ENCODE assay signal across 9 mouse cellular contexts in genomic region chr11:68974059-68974450, GRCm38 (mm10). TPM values are rescaled to one million over a fixed set of nuclear protein-coding genes. Genes with fewer than 3 reads are reported as not detected.
A peak's percentile ranks its signal among the peaks of the same experiment; 100 is the strongest.
DNase-seq lines count a peak whose midpoint lies in the region; ATAC-seq and TF ChIP-seq lines count a peak whose summit lies in the region.
"Had no signal": no experiment of that assay in that cellular context is flagged by ENCODE, and none has a peak within 500 bp of the region (broad histone marks: within the 10 kb centered on the region; RNA-seq: fewer than 3 reads in every experiment).

No protein-coding gene starts in this region.

- no peaks in the 10 kb centered on the region for H3K9me3 ChIP-seq in kidney, embryonic 14.5 days (ENCODE audit: control insufficient read depth, low read length)
- no peaks in the 10 kb centered on the region for H3K9me3 ChIP-seq in hindbrain, embryonic 13.5 days
- no peaks in the 10 kb centered on the region for H3K9me3 ChIP-seq in midbrain, embryonic 13.5 days

- no peak for ATAC-seq in kidney, embryonic 14.5 days (ENCODE audit: low FRiP score, low TSS enrichment)
- no peak for ATAC-seq in hindbrain, embryonic 13.5 days (ENCODE audit: low FRiP score)
- ATAC-seq in midbrain, embryonic 13.5 days = no peak

- H3K4me3 ChIP-seq in kidney, embryonic 14.5 days (ENCODE audit: low read length) = peak overlapping the region; percentile 48
- H3K4me3 ChIP-seq in bone marrow macrophage, adult 2 months (ENCODE audit: insufficient read depth, low read length) = peak overlapping the region; percentile 60
- peak overlapping the region; percentile 43 for H3K4me3 ChIP-seq in hindbrain, embryonic 13.5 days
- peak overlapping the region; percentile 45 for H3K4me3 ChIP-seq in midbrain, embryonic 13.5 days (replicated peaks)

- H3K27me3 ChIP-seq in kidney, embryonic 14.5 days (ENCODE audit: control insufficient read depth, insufficient read depth, low read length) = no peaks in the 10 kb centered on the region
- 0 out of 2 replicates have a peak, but pooled peaks cover 3% of the 10 kb centered on the region for H3K27me3 ChIP-seq in hindbrain, embryonic 13.5 days
- peaks cover 10% of the 10 kb centered on the region; the same call in 1 of the 2 replicates for H3K27me3 ChIP-seq in midbrain, embryonic 13.5 days
- H3K27me3 ChIP-seq: Patski had no signal

- TF ChIP-seq CTCF in bone marrow macrophage, adult 2 months (IDR thresholded peaks at IDR 0.05; ENCODE audit: low read depth, low read length) = no peak

- TF ChIP-seq POLR2A in bone marrow macrophage, adult 2 months (IDR thresholded peaks at IDR 0.05; ENCODE audit: borderline replicate concordance, low read depth, low read length) = no peak

- 0 out of 2 replicates have a peak, but pooled peaks cover 6% of the 10 kb centered on the region for H3K4me1 ChIP-seq in kidney, embryonic 14.5 days (ENCODE audit: control insufficient read depth, insufficient read depth, low read length)
- H3K4me1 ChIP-seq in bone marrow macrophage, adult 2 months (ENCODE audit: control insufficient read depth, insufficient read depth, low read length) = peaks cover 18% of the 10 kb centered on the region
- H3K4me1 ChIP-seq in hindbrain, embryonic 13.5 days (replicated peaks) = peaks cover 15% of the 10 kb centered on the region
- H3K4me1 ChIP-seq in midbrain, embryonic 13.5 days (replicated peaks) = peaks cover 12% of the 10 kb centered on the region

- no peak overlapping the region for H3K27ac ChIP-seq in kidney, embryonic 14.5 days (ENCODE audit: low read depth, low read length)
- H3K27ac ChIP-seq in bone marrow macrophage, adult 2 months (ENCODE audit: insufficient read depth, low read depth, low read length) = no peak overlapping the region
- no peak overlapping the region for H3K27ac ChIP-seq in hindbrain, embryonic 13.5 days
- no peak overlapping the region for H3K27ac ChIP-seq in midbrain, embryonic 13.5 days

- no peak for DNase-seq in kidney, adult 8-10 months
- no peak for DNase-seq in left cerebral cortex, adult 9 months (ENCODE audit: low spot score in 2 of 2)
- DNase-seq in B cell, adult 2 months = no peak
- DNase-seq in kidney, postnatal 14 days = no peak

- WGBS in kidney, embryonic 14.5 days = 40% methylated on average over 6 of the region's 6 CpGs
- WGBS in hindbrain, embryonic 13.5 days = 36% methylated on average over 6 of the region's 6 CpGs
- WGBS in midbrain, embryonic 13.5 days = 25% methylated on average over 6 of the region's 6 CpGs

- H3K36me3 ChIP-seq in kidney, embryonic 14.5 days (ENCODE audit: control insufficient read depth, insufficient read depth, low read length) = no peaks in the 10 kb centered on the region
- H3K36me3 ChIP-seq in hindbrain, embryonic 13.5 days = no peaks in the 10 kb centered on the region
- no peaks in the 10 kb centered on the region for H3K36me3 ChIP-seq in midbrain, embryonic 13.5 days

- peak overlapping the region; percentile 28; the same call in 1 of the 2 replicates for H3K9ac ChIP-seq in kidney, embryonic 14.5 days (ENCODE audit: low read depth, low read length)
- H3K9ac ChIP-seq in hindbrain, embryonic 13.5 days = 0 out of 2 replicates have a peak overlapping the region, but pooled peaks have one; percentile 15
- peak overlapping the region; percentile 36; the same call in 1 of the 2 replicates for H3K9ac ChIP-seq in midbrain, embryonic 13.5 days (replicated peaks)

- peak overlapping the region; percentile 61 for H3K4me2 ChIP-seq in kidney, embryonic 14.5 days (replicated peaks; ENCODE audit: low read depth, low read length)
- H3K4me2 ChIP-seq in hindbrain, embryonic 13.5 days = peak overlapping the region; percentile 63
- H3K4me2 ChIP-seq in midbrain, embryonic 13.5 days (replicated peaks) = peak overlapping the region; percentile 66

RNA-seq across cellular contexts. Expression of gene Rangrf, which starts 0.9 kb away (rescaled TPM):
- polyA plus RNA-seq in kidney, embryonic 14.5 days (2014; fragmentation: Nextera tagmentation; extraction: Ambion mirVana) = 68.7 and 95.2 TPM in 2 replicates
- polyA plus RNA-seq in bone marrow macrophage, adult 2 months (2012; ENCODE audit: insufficient read depth, insufficient read length, missing spikeins) = 3.7 and 4.4 TPM in 2 replicates
- 24.7 and 26.7 TPM in 2 replicates for polyA plus RNA-seq in hindbrain, embryonic 13.5 days (2015; fragmentation: Nextera tagmentation; extraction: Ambion mirVana)
- 30.4 and 31.6 TPM in 2 replicates for polyA plus RNA-seq in midbrain, embryonic 13.5 days (2015; fragmentation: Nextera tagmentation; extraction: Ambion mirVana)

RNA-seq across cellular contexts. Expression of gene Slc25a35, which starts 6.1 kb away (rescaled TPM):
- polyA plus RNA-seq in kidney, embryonic 14.5 days (2014; fragmentation: Nextera tagmentation; extraction: Ambion mirVana) = 3.4 and 4.5 TPM in 2 replicates
- 3.3 and 4.7 TPM in 2 replicates for polyA plus RNA-seq in bone marrow macrophage, adult 2 months (2012; ENCODE audit: insufficient read depth, insufficient read length, missing spikeins)
- polyA plus RNA-seq in hindbrain, embryonic 13.5 days (2015; fragmentation: Nextera tagmentation; extraction: Ambion mirVana) = 1.5 TPM in 2 replicates
- polyA plus RNA-seq in midbrain, embryonic 13.5 days (2015; fragmentation: Nextera tagmentation; extraction: Ambion mirVana) = 1.2 and 1.3 TPM in 2 replicates

RNA-seq across cellular contexts. Expression of gene Arhgef15, which starts 16.8 kb away (rescaled TPM):
- polyA plus RNA-seq in kidney, embryonic 14.5 days (2014; fragmentation: Nextera tagmentation; extraction: Ambion mirVana) = 10.2 and 15.9 TPM in 2 replicates
- polyA plus RNA-seq in bone marrow macrophage, adult 2 months (2012; ENCODE audit: insufficient read depth, insufficient read length, missing spikeins) = not detected in 2 replicates
- 14.3 and 16.2 TPM in 2 replicates for polyA plus RNA-seq in hindbrain, embryonic 13.5 days (2015; fragmentation: Nextera tagmentation; extraction: Ambion mirVana)
- polyA plus RNA-seq in midbrain, embryonic 13.5 days (2015; fragmentation: Nextera tagmentation; extraction: Ambion mirVana) = 12.1 and 13.6 TPM in 2 replicates

RNA-seq across cellular contexts. Expression of gene Pfas, which starts 34.2 kb away (rescaled TPM):
- 33.7 and 47.7 TPM in 2 replicates for polyA plus RNA-seq in kidney, embryonic 14.5 days (2014; fragmentation: Nextera tagmentation; extraction: Ambion mirVana)
- 9.8 and 10.3 TPM in 2 replicates for polyA plus RNA-seq in bone marrow macrophage, adult 2 months (2012; ENCODE audit: insufficient read depth, insufficient read length, missing spikeins)
- polyA plus RNA-seq in hindbrain, embryonic 13.5 days (2015; fragmentation: Nextera tagmentation; extraction: Ambion mirVana) = 19.1 and 20.4 TPM in 2 replicates
- polyA plus RNA-seq in midbrain, embryonic 13.5 days (2015; fragmentation: Nextera tagmentation; extraction: Ambion mirVana) = 25.7 and 26.0 TPM in 2 replicates

RNA-seq across cellular contexts. Expression of gene Ctc1, which starts 41.7 kb away (rescaled TPM):
- 44.2 and 62.3 TPM in 2 replicates for polyA plus RNA-seq in kidney, embryonic 14.5 days (2014; fragmentation: Nextera tagmentation; extraction: Ambion mirVana)
- 41.4 and 44.2 TPM in 2 replicates for polyA plus RNA-seq in bone marrow macrophage, adult 2 months (2012; ENCODE audit: insufficient read depth, insufficient read length, missing spikeins)
- 49.4 and 49.9 TPM in 2 replicates for polyA plus RNA-seq in hindbrain, embryonic 13.5 days (2015; fragmentation: Nextera tagmentation; extraction: Ambion mirVana)
- 51.2 and 58.8 TPM in 2 replicates for polyA plus RNA-seq in midbrain, embryonic 13.5 days (2015; fragmentation: Nextera tagmentation; extraction: Ambion mirVana)

Comparison
In these comparisons a context has a peak if more than half of its experiments do, and no peak if none do; other contexts are left out.
1. RNA of gene Arhgef15, which starts 16.8 kb away (polyA plus RNA-seq): 10.2 to 15.9 TPM in kidney, embryonic 14.5 days, 14.3 to 16.2 TPM in hindbrain, embryonic 13.5 days and 12.1 to 13.6 TPM in midbrain, embryonic 13.5 days; not detected in bone marrow macrophage, adult 2 months; every median in the first group is over 10 times any median in the second.
2. Peak in every context shown above with its lines, with median percentiles within 50 percentile points of each other: H3K4me2 ChIP-seq, H3K4me3 ChIP-seq and H3K9ac ChIP-seq.